Mouse (Mus musculus): ENCODE measurements around the gene Slc24a3.

DNA sequence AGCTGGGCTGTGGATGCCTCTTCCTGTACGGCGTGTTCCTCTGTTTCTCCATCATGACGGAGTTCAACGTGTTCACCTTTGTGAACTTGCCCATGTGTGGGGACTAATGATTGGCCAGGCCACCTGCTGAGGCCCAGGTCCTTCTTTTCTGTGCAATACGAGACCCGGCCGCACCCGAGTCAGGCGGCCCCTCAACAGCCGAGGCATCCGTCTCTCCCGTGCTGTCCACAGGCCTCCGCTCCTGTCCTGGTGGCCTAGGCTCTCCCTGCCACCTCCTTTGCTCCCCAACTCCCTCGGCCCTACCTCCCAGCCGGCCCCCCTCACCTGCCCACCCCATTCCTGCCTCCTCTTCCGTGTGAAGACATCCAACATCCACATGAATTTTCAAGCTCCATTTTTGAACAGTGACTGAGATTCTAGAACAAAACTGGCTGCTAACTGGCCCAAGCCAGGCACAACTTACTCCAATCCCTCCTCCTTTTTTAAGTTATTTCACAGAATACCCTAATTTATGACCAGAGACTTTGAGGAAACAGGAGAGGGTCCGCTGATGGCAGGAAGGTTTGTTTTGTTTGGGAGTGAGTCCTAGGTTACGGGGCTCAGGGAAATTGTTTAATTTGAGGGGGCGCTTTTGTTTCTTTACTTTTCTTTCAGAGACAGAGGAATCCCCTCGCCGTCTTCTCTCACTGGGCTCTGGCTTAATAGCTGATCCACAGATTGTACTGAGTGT, 472.9 kb downstream of the Slc24a3 start:
- no peak for TF ChIP-seq POLR2A (IDR thresholded peaks at IDR 0.05; ENCODE audit: control insufficient read depth in 1 of 2, insufficient read depth in 1 of 2, low read depth in 1 of 2, low read length in 2 of 2, poor library complexity in 1 of 2)
- no peak for TF ChIP-seq E2F4 (IDR thresholded peaks at IDR 0.05; ENCODE audit: borderline replicate concordance, low read depth, low read length)
- no peak for TF ChIP-seq GATA1 (IDR thresholded peaks at IDR 0.05; ENCODE audit: low read depth, low read length)
- TF ChIP-seq CTCF (IDR thresholded peaks at IDR 0.05 in 2 of 3, conservative IDR thresholded peaks at IDR 0.05 in 1 of 3; ENCODE audit: control insufficient read depth in 1 of 3, insufficient read depth in 1 of 3, low read depth in 2 of 3, low read length in 3 of 3, poor library complexity in 1 of 3, severe bottlenecking in 1 of 3): no peak
- TF ChIP-seq ETS1 (IDR thresholded peaks at IDR 0.05; ENCODE audit: low read depth, low read length): no peak
